Mouse (Mus musculus) myocyte (in vitro differentiated cells): ENCODE data around the gene Ppm1a. TPM values are rescaled to one million over a fixed set of nuclear protein-coding genes. Genes with fewer than 3 reads are reported as not detected.

Experiments used
- H3K27me3 ChIP-seq: one replicate; pipeline ENCODE4 v1.6.1; 2011; ENCODE audit not compliant: control insufficient read depth, insufficient read depth, insufficient read length
- H3K36me3 ChIP-seq: one replicate; pipeline ENCODE4 v1.6.1; 2011; ENCODE audit not compliant: control insufficient read depth, insufficient read depth
- H3K4me2 ChIP-seq: one replicate; pipeline ENCODE4 v1.6.1; 2011; ENCODE audit warnings: low read depth, control low read depth
- H3K4me3 ChIP-seq: one replicate; pipeline ENCODE4 v1.5.1; 2011; ENCODE audit warnings: mild to moderate bottlenecking, control low read depth, moderate library complexity
- H3K79me2 ChIP-seq: one replicate; pipeline ENCODE4 v1.6.1; 2011; ENCODE audit not compliant: control insufficient read depth, insufficient read depth
- H3ac ChIP-seq: one replicate; pipeline ENCODE4 v1.6.1; 2011; ENCODE audit not compliant: control insufficient read depth, insufficient read length
- CEBPB ChIP-seq: IDR thresholded peaks from 2 replicates; pipeline ENCODE4 v1.6.1; 2011; ENCODE audit warnings: mild to moderate bottlenecking, moderate library complexity; ENCODE audit not compliant: poor library complexity, insufficient read depth, severe bottlenecking
- E2F4 ChIP-seq: IDR thresholded peaks from one replicate; pipeline ENCODE4 v1.6.1; 2011; ENCODE audit warnings: mild to moderate bottlenecking, control low read depth, moderate library complexity; ENCODE audit not compliant: insufficient read depth
- MAX ChIP-seq: IDR thresholded peaks from one replicate; pipeline ENCODE4 v1.6.1; 2011; ENCODE audit warnings: low read depth, mild to moderate bottlenecking, control low read depth
- MYOD1 ChIP-seq, 3 experiments: IDR thresholded peaks; one replicate each; pipeline ENCODE4 v1.6.1; 2011; ENCODE audit warnings: control low read depth in 2 of 3, low read depth in 2 of 3, mild to moderate bottlenecking in 2 of 3, moderate library complexity in 1 of 3; ENCODE audit not compliant: insufficient read length in 2 of 3, control insufficient read depth in 1 of 3
- MYOG ChIP-seq, 3 experiments: IDR thresholded peaks; one replicate each; pipeline ENCODE4 v1.6.1; 2011; ENCODE audit warnings: control low read depth in 2 of 3, low read depth in 2 of 3, mild to moderate bottlenecking in 2 of 3; ENCODE audit not compliant: insufficient read length in 2 of 3, control insufficient read depth in 1 of 3, insufficient read depth in 1 of 3
- POLR2A ChIP-seq: IDR thresholded peaks from one replicate; pipeline ENCODE4 v1.6.1; 2011; ENCODE audit warnings: low read depth, mild to moderate bottlenecking, control low read depth, moderate library complexity; ENCODE audit not compliant: insufficient read length
- POLR2AphosphoS2 ChIP-seq: IDR thresholded peaks from one replicate; pipeline ENCODE4 v1.6.1; 2011; ENCODE audit warnings: low read depth, control low read depth; ENCODE audit not compliant: insufficient read length
- REST ChIP-seq: IDR thresholded peaks from one replicate; pipeline ENCODE4 v1.6.1; 2011; ENCODE audit warnings: mild to moderate bottlenecking, control low read depth, moderate library complexity; ENCODE audit not compliant: insufficient read depth, insufficient read length
- SRF ChIP-seq: IDR thresholded peaks from one replicate; pipeline ENCODE4 v1.6.1; 2011; ENCODE audit warnings: low read depth; ENCODE audit not compliant: control insufficient read depth, insufficient read length
- TCF12 ChIP-seq: IDR thresholded peaks from one replicate; pipeline ENCODE4 v1.6.1; 2011; ENCODE audit warnings: mild to moderate bottlenecking, control low read depth; ENCODE audit not compliant: poor library complexity, insufficient read depth, severe bottlenecking
- TCF3 ChIP-seq: IDR thresholded peaks from one replicate; pipeline ENCODE4 v1.6.1; 2011; ENCODE audit warnings: low read depth, control low read depth; ENCODE audit not compliant: insufficient read length
- USF1 ChIP-seq: IDR thresholded peaks from one replicate; pipeline ENCODE4 v1.6.1; 2011; ENCODE audit warnings: low read depth, mild to moderate bottlenecking, control low read depth, moderate library complexity
- polyA plus RNA-seq: library from polyadenylated mRNA; unstranded; fragments of >200 nt; fragmentation: generic; extraction: Trizol; gene quantifications from one replicate; pipeline ENCODE4 v1.2.1, GENCODE M21; 2012; ENCODE audit warnings: missing spikeins

The Ppm1a gene
- polyA plus RNA-seq, 1 experiment = 126 TPM

GRCm38 (mm10) chr12:72769546-72770230, 12.4 kb downstream of the Ppm1a start:
- H3K4me3 ChIP-seq = no peak overlapping the region

GRCm38 (mm10) chr12:72771153-72771552, 13.9 kb downstream of the Ppm1a start:
- Histone ChIP-seq H3K4me2 (no peak overlapping the region), H3K27me3 (no peaks in the 10 kb centered on the region), H3K4me3 (no peak overlapping the region), H3K36me3 (no peaks in the 10 kb centered on the region), H3ac (no peak overlapping the region), H3K79me2 (peaks cover 100% of the 10 kb centered on the region)
- TF ChIP-seq POLR2AphosphoS2 (no peak), POLR2A (no peak), CEBPB (no peak), MAX (no peak), MYOD1 (IDR thresholded peaks at IDR 0.05; ENCODE audit: control insufficient read depth in 1 of 3, insufficient read length in 2 of 3, low read depth in 2 of 3) (no peak), MYOG (IDR thresholded peaks at IDR 0.05; ENCODE audit: control insufficient read depth in 1 of 3, insufficient read depth in 1 of 3, insufficient read length in 2 of 3, low read depth in 2 of 3) (no peak), REST (no peak)

More at GRCm38 (mm10) chr12:72769546-72770230, 12.4 kb downstream of the Ppm1a start:
- TF ChIP-seq SRF (no peak), MYOD1 (IDR thresholded peaks at IDR 0.05; ENCODE audit: control insufficient read depth in 1 of 3, insufficient read length in 2 of 3, low read depth in 2 of 3) (peak in 1 of 3 experiments; percentile 47), POLR2A (no peak), MYOG (IDR thresholded peaks at IDR 0.05; ENCODE audit: control insufficient read depth in 1 of 3, insufficient read depth in 1 of 3, insufficient read length in 2 of 3, low read depth in 2 of 3) (peak in 1 of 3 experiments; percentile 18), USF1 (no peak), TCF12 (no peak), REST (no peak), E2F4 (no peak), TCF3 (no peak), MAX (no peak), POLR2AphosphoS2 (no peak)
- H3K79me2 ChIP-seq = peaks cover 100% of the 10 kb centered on the region
- H3K27me3 ChIP-seq = no peaks in the 10 kb centered on the region
- no peak overlapping the region for H3ac ChIP-seq
- peaks cover 4% of the 10 kb centered on the region for H3K36me3 ChIP-seq
- no peak overlapping the region for H3K4me2 ChIP-seq

GRCm38 (mm10) chr12:72771711-72772110, 14.5 kb downstream of the Ppm1a start:
- Histone ChIP-seq H3K27me3 (no peaks in the 10 kb centered on the region), H3ac (no peak overlapping the region), H3K79me2 (peaks cover 100% of the 10 kb centered on the region), H3K4me2 (no peak overlapping the region), H3K4me3 (no peak overlapping the region), H3K36me3 (no peaks in the 10 kb centered on the region)
- TF ChIP-seq MYOG (IDR thresholded peaks at IDR 0.05; ENCODE audit: control insufficient read depth in 1 of 3, insufficient read depth in 1 of 3, insufficient read length in 2 of 3, low read depth in 2 of 3) (no peak), E2F4 (no peak), MAX (no peak), TCF3 (no peak), TCF12 (no peak), POLR2AphosphoS2 (no peak), MYOD1 (IDR thresholded peaks at IDR 0.05; ENCODE audit: control insufficient read depth in 1 of 3, insufficient read length in 2 of 3, low read depth in 2 of 3) (no peak), REST (no peak), POLR2A (no peak), CEBPB (no peak), USF1 (no peak), SRF (no peak)

GRCm38 (mm10) chr12:72773921-72774320, 16.7 kb downstream of the Ppm1a start:
- Histone ChIP-seq H3K36me3 (no peaks in the 10 kb centered on the region), H3K27me3 (no peaks in the 10 kb centered on the region), H3ac (no peak overlapping the region), H3K4me3 (no peak overlapping the region), H3K4me2 (no peak overlapping the region), H3K79me2 (peaks cover 100% of the 10 kb centered on the region)
- TF ChIP-seq TCF12 (no peak), MYOD1 (IDR thresholded peaks at IDR 0.05; ENCODE audit: control insufficient read depth in 1 of 3, insufficient read length in 2 of 3, low read depth in 2 of 3) (no peak), MAX (no peak), CEBPB (no peak), E2F4 (no peak), MYOG (IDR thresholded peaks at IDR 0.05; ENCODE audit: control insufficient read depth in 1 of 3, insufficient read depth in 1 of 3, insufficient read length in 2 of 3, low read depth in 2 of 3) (no peak), POLR2A (no peak), SRF (no peak)

GRCm38 (mm10) chr12:72777244-72777643, 20.0 kb downstream of the Ppm1a start:
- Histone ChIP-seq H3K4me3 (no peak overlapping the region), H3K79me2 (peaks cover 100% of the 10 kb centered on the region), H3K36me3 (no peaks in the 10 kb centered on the region), H3K27me3 (no peaks in the 10 kb centered on the region), H3K4me2 (no peak overlapping the region), H3ac (no peak overlapping the region)
- TF ChIP-seq E2F4 (no peak), SRF (no peak), REST (no peak), CEBPB (no peak), USF1 (no peak), TCF3 (no peak), MYOD1 (IDR thresholded peaks at IDR 0.05; ENCODE audit: control insufficient read depth in 1 of 3, insufficient read length in 2 of 3, low read depth in 2 of 3) (no peak), POLR2A (no peak), MAX (no peak), MYOG (IDR thresholded peaks at IDR 0.05; ENCODE audit: control insufficient read depth in 1 of 3, insufficient read depth in 1 of 3, insufficient read length in 2 of 3, low read depth in 2 of 3) (no peak), POLR2AphosphoS2 (no peak), TCF12 (no peak)
